Mouse (Mus musculus) brown adipose tissue, adult 24 weeks (tissue): ENCODE results near the gene Olfr476. TPM values are rescaled to one million over a fixed set of nuclear protein-coding genes. Genes with fewer than 3 reads are reported as not detected.
"Not testable (repeated sequence)": the region's sequence is repeated elsewhere in the genome, so short reads cannot be mapped to it uniquely, and the experiment has no call there.

Experiments used
- H3K27ac ChIP-seq: fragments of 200-500 bp; replicated peaks from 2 replicates; pipeline ENCODE4 v1.5.1; 2012; ENCODE audit warnings: low read depth, mild to moderate bottlenecking, low read length
- H3K4me1 ChIP-seq: fragments of 200-500 bp; 2 replicates; pipeline ENCODE4 v1.6.1; 2012; ENCODE audit warnings: low read length, mixed read lengths; ENCODE audit not compliant: control insufficient read depth, insufficient read depth, insufficient read length
- H3K4me3 ChIP-seq: fragments of 200-500 bp; 2 replicates; pipeline ENCODE4 v1.5.1; 2012; ENCODE audit warnings: low read depth, mild to moderate bottlenecking, low read length, moderate library complexity; ENCODE audit not compliant: insufficient read depth
- polyA plus RNA-seq: library from polyadenylated mRNA; stranded (reverse); fragments of >200 nt; gene quantifications from 2 replicates; pipeline ENCODE4 v1.2.4, GENCODE M21; 2012; ENCODE audit not compliant: missing spikeins, insufficient read depth, insufficient read length

Gene Olfr476
- polyA plus RNA-seq = not detected in 2 replicates

GRCm38 (mm10) chr7:107964503-107964902 lies at the start of gene Olfr476:
Gene Olfr476 (plus strand): TSS chr7:107964803.
- no peaks in the 10 kb centered on the region for H3K4me1 ChIP-seq
- H3K27ac ChIP-seq = no peak within 1 kb of the TSS

GRCm38 (mm10) chr7:107930146-107930545 lies 34.5 kb upstream of the Olfr476 start, which contains the start of gene Olfr473:
Gene Olfr473 (plus strand): TSS chr7:107930446.
- no peak within 1 kb of the TSS for H3K27ac ChIP-seq
- H3K4me1 ChIP-seq = no peaks in the 10 kb centered on the region
- H3K4me3 ChIP-seq = no peak within 1 kb of the TSS

More at GRCm38 (mm10) chr7:107964503-107964902, at the start of gene Olfr476:
- H3K4me3 ChIP-seq = no peak within 1 kb of the TSS

- not testable (repeated sequence) for H3K4me1 ChIP-seq, H3K4me3 ChIP-seq, H3K27ac ChIP-seq
Measured at GRCm38 (mm10) chr7:107952539-107952938, 12.1 kb upstream of the Olfr476 start.

GRCm38 (mm10) chr7:107954343-107954742 lies 10.3 kb upstream of the Olfr476 start, which contains the start of gene Olfr474:
Gene Olfr474 (plus strand): TSS chr7:107954643.
- H3K27ac ChIP-seq = no peak within 1 kb of the TSS
- no peak within 1 kb of the TSS for H3K4me3 ChIP-seq
- no peaks in the 10 kb centered on the region for H3K4me1 ChIP-seq

GRCm38 (mm10) chr7:107986393-107986792 lies 21.8 kb downstream of the Olfr476 start, which contains the start of gene Olfr477:
Gene Olfr477 (plus strand): TSS chr7:107986693.
- Histone ChIP-seq H3K4me1 (no peaks in the 10 kb centered on the region), H3K27ac (no peak within 1 kb of the TSS), H3K4me3 (no peak within 1 kb of the TSS)

GRCm38 (mm10) chr7:108014256-108014655 lies 49.7 kb downstream of the Olfr476 start:
- H3K4me3 ChIP-seq, H3K4me1 ChIP-seq, H3K27ac ChIP-seq: not testable (repeated sequence)

Other genes starting within 250 kb of the Olfr476 start
- not detected in 2 replicates for gene Cyb5r2, start 206.8 kb upstream of the Olfr476 start, polyA plus RNA-seq
- gene Ovch2, start 163.6 kb upstream of the Olfr476 start, polyA plus RNA-seq = not detected in 2 replicates
- not detected in 2 replicates for gene Olfr467, start 152.5 kb upstream of the Olfr476 start, polyA plus RNA-seq
- gene Olfr469, start 139.3 kb upstream of the Olfr476 start, polyA plus RNA-seq = not detected in 2 replicates
- gene Olfr470, start 117.3 kb upstream of the Olfr476 start, polyA plus RNA-seq = not detected in 2 replicates
- not detected in 2 replicates for gene Olfr472, start 66.9 kb upstream of the Olfr476 start, polyA plus RNA-seq
- gene Olfr473, start 34.4 kb upstream of the Olfr476 start, polyA plus RNA-seq = not detected in 2 replicates
- not detected in 2 replicates for gene Olfr474, start 10.2 kb upstream of the Olfr476 start, polyA plus RNA-seq
- gene Olfr477, start 21.9 kb downstream of the Olfr476 start, polyA plus RNA-seq = not detected in 2 replicates
- gene Olfr478, start 69.2 kb downstream of the Olfr476 start, polyA plus RNA-seq = not detected in 2 replicates
- gene Olfr479, start 85.9 kb downstream of the Olfr476 start, polyA plus RNA-seq = not detected in 2 replicates
- gene Olfr480, start 102.5 kb downstream of the Olfr476 start, polyA plus RNA-seq = not detected in 2 replicates
- not detected in 2 replicates for gene Olfr481, start 115.1 kb downstream of the Olfr476 start, polyA plus RNA-seq
- gene Olfr482, start 132.8 kb downstream of the Olfr476 start, polyA plus RNA-seq = not detected in 2 replicates
- not detected in 2 replicates for gene Olfr483, start 136.0 kb downstream of the Olfr476 start, polyA plus RNA-seq
- not detected in 2 replicates for gene Olfr484, start 162.6 kb downstream of the Olfr476 start, polyA plus RNA-seq
- not detected in 2 replicates for gene Olfr485, start 195.1 kb downstream of the Olfr476 start, polyA plus RNA-seq
- not detected in 2 replicates for gene Olfr486, start 207.9 kb downstream of the Olfr476 start, polyA plus RNA-seq
- not detected in 2 replicates for gene Olfr487, start 249.8 kb downstream of the Olfr476 start, polyA plus RNA-seq